ENCODE assay signal across 22 mouse cellular contexts in genomic region chr5:141004078-141004763, GRCm38 (mm10). TPM values are rescaled to one million over a fixed set of nuclear protein-coding genes. Genes with fewer than 3 reads are reported as not detected.
DNase-seq lines count a peak whose midpoint lies in the region; ATAC-seq and TF ChIP-seq lines count a peak whose summit lies in the region.
"Had no signal": no experiment of that assay in that cellular context is flagged by ENCODE, and none has a peak within 500 bp of the region (broad histone marks: within the 10 kb centered on the region; RNA-seq: fewer than 3 reads in every experiment).

No protein-coding gene starts in this region.

- peak; percentile 56 for ATAC-seq in common myeloid progenitor, adult 5-6 weeks (replicated peaks; ENCODE audit: low read depth, poor library complexity, severe bottlenecking)
- ATAC-seq: intestine, postnatal 0 days had no signal

- WGBS in liver, adult 2 months = 92% methylated on average over 3 of the region's 3 CpGs

- peak; percentile 20 for DNase-seq in liver, adult 2 months (ENCODE audit: extremely low read depth, low read depth, low spot score)
- no peak for DNase-seq in liver
- peak; percentile 32 for DNase-seq in CD4-positive helper T cell, adult 2 months (ENCODE audit: low read depth, low spot score)
- DNase-seq in naive thymus-derived CD4-positive, alpha-beta T cell, adult 2 months (ENCODE audit: low read depth) = peak; percentile 46
- DNase-seq in spleen, postnatal 10 days (ENCODE audit: low spot score in 2 of 2) = no peak
- no peak for DNase-seq in adipocyte (ENCODE audit: low spot score)
- DNase-seq: adrenal gland, postnatal 36 days; cerebellum, postnatal 25 days; heart, adult 2 months; heart, postnatal 10 days; kidney, postnatal 36 days; retina, postnatal 1 day; thymus, postnatal 4 days had no signal

- no peak for TF ChIP-seq POLR2A in liver, adult 2 months (IDR thresholded peaks at IDR 0.05; ENCODE audit: extremely low read depth, insufficient read depth, low read length)

- H3K27me3 ChIP-seq in liver, adult 2 months (ENCODE audit: control insufficient read depth, insufficient read depth, low read length) = no peaks in the 10 kb centered on the region
- H3K27me3 ChIP-seq: embryonic facial prominence, embryonic 12.5 days; limb, embryonic 13.5 days; lung, embryonic 15.5 days; midbrain, embryonic 12.5 days; neural tube, embryonic 13.5 days had no signal

- no peaks in the 10 kb centered on the region for H3K36me3 ChIP-seq in liver, adult 2 months (ENCODE audit: control insufficient read depth, insufficient read depth, low read length)
- H3K36me3 ChIP-seq: embryonic facial prominence, embryonic 12.5 days; limb, embryonic 13.5 days; lung, embryonic 15.5 days; midbrain, embryonic 12.5 days; neural tube, embryonic 13.5 days had no signal

- no peaks in the 10 kb centered on the region for H3K79me2 ChIP-seq in liver, adult 2 months (ENCODE audit: control insufficient read depth, insufficient read depth, low read length)

- TF ChIP-seq CTCF in liver, adult 2 months (IDR thresholded peaks at IDR 0.05; ENCODE audit: low read depth, low read length) = no peak

- no peak overlapping the region for H3K27ac ChIP-seq in liver, adult 2 months (replicated peaks; ENCODE audit: insufficient read depth, low read depth, low read length)
- H3K27ac ChIP-seq: embryonic facial prominence, embryonic 12.5 days; heart, adult 2 months; hindbrain, embryonic 14.5 days; left cerebral cortex, adult 2 months; limb, embryonic 13.5 days; lung, embryonic 15.5 days; midbrain, embryonic 12.5 days; neural tube, embryonic 13.5 days had no signal

- H3K9ac ChIP-seq in liver, adult 2 months (ENCODE audit: low read depth, low read length) = no peak overlapping the region
- H3K9ac ChIP-seq: embryonic facial prominence, embryonic 12.5 days; hindbrain, embryonic 14.5 days; limb, embryonic 13.5 days; lung, embryonic 15.5 days; midbrain, embryonic 12.5 days; neural tube, embryonic 13.5 days had no signal

- no peaks in the 10 kb centered on the region for H3K4me1 ChIP-seq in liver, adult 2 months (ENCODE audit: control insufficient read depth, insufficient read depth, low read length)
- H3K4me1 ChIP-seq: embryonic facial prominence, embryonic 12.5 days; limb, embryonic 13.5 days; lung, embryonic 15.5 days; midbrain, embryonic 12.5 days; neural tube, embryonic 13.5 days had no signal

- no peak overlapping the region for H3K4me3 ChIP-seq in liver, adult 2 months (ENCODE audit: insufficient read depth, low read depth, low read length)
- H3K4me3 ChIP-seq: embryonic facial prominence, embryonic 12.5 days; heart, adult 2 months; left cerebral cortex, adult 2 months; limb, embryonic 13.5 days; lung, embryonic 15.5 days; midbrain, embryonic 12.5 days; neural tube, embryonic 13.5 days had no signal

RNA-seq across cellular contexts. Expression of gene Card11, which starts 3.8 kb away (rescaled TPM):
- total RNA-seq in liver, adult 2 months (2014; rRNA removed) = 0.09 and 0.34 TPM in 2 replicates
- 0.27 and 0.71 TPM in 2 replicates for polyA plus RNA-seq in liver, adult 2 months (2012; rRNA removed)
- total RNA-seq in common myeloid progenitor, adult 5-6 weeks (2017) = 1.4 and 1.8 TPM in 2 replicates

Comparison
In these comparisons a context has a peak if more than half of its experiments do, and no peak if none do; other contexts are left out.
1. DNase-seq: peak in liver, adult 2 months (single experiment), CD4-positive helper T cell, adult 2 months (single experiment) and naive thymus-derived CD4-positive, alpha-beta T cell, adult 2 months (single experiment); none in liver (single experiment), spleen, postnatal 10 days (0 of 2) and adipocyte (single experiment).